Mouse (Mus musculus) right cerebral cortex, postnatal 36 days (tissue): ENCODE results near the gene Atf5.

Source experiments
- DNase-seq, 2 experiments: peaks; one replicate each; pipeline ENCODE4 v3.0.0; 2022; ENCODE audit warnings: low spot score in 2 of 2, mixed read lengths in 1 of 2

The Atf5 gene

GRCm38 (mm10) chr7:44820525-44820924 lies 4.1 kb upstream of the Atf5 start:
- no peak for DNase-seq

DNA sequence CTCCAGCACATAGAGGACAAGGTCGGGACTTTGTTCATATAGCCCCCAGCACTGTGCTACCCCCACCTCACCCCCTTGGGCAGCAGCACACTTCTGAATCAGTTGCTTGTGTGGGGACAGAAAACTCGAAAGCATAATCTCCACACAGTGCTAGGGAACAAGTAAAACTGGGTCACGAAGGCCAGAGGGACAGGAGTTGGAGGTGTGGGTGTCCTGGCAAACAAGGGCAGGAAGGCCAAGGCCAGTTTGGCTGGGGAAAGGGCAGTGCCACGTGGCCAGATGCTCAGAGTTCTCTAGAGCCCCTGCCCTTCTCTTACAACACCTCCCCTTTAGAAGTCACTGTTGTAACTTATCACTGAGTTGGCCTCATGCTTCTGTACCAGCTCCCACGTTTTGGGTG lies 3.4 kb upstream of the Atf5 start:
- DNase-seq: no peak

- DNase-seq: no peak
Observed at GRCm38 (mm10) chr7:44819391-44819790, 2.9 kb upstream of the Atf5 start.

GRCm38 (mm10) chr7:44818751-44819235 lies 2.3 kb upstream of the Atf5 start:
- DNase-seq: no peak

DNA sequence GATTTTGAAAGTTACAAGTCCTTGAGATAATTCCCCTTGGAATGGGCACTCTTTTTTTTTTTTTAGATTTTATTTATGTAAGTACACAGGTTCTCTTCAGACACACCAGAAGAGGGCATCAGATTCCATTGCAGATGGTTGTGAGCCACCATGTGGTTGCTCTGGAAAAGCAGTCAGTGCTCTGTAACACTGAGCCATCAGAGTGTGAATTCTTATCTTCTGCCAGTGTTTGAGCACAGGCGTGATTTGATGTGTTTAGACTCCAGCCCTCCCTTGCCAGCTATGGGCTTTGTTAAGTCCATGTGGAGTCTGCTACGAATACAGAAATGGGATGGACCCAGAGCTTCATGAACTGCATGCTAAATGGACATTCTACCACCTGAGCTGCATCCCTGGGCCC lies 1.7 kb upstream of the Atf5 start:
- DNase-seq: no peak

- DNase-seq: no peak
Observed at GRCm38 (mm10) chr7:44817441-44817840, 983 bp upstream of the Atf5 start.

DNA sequence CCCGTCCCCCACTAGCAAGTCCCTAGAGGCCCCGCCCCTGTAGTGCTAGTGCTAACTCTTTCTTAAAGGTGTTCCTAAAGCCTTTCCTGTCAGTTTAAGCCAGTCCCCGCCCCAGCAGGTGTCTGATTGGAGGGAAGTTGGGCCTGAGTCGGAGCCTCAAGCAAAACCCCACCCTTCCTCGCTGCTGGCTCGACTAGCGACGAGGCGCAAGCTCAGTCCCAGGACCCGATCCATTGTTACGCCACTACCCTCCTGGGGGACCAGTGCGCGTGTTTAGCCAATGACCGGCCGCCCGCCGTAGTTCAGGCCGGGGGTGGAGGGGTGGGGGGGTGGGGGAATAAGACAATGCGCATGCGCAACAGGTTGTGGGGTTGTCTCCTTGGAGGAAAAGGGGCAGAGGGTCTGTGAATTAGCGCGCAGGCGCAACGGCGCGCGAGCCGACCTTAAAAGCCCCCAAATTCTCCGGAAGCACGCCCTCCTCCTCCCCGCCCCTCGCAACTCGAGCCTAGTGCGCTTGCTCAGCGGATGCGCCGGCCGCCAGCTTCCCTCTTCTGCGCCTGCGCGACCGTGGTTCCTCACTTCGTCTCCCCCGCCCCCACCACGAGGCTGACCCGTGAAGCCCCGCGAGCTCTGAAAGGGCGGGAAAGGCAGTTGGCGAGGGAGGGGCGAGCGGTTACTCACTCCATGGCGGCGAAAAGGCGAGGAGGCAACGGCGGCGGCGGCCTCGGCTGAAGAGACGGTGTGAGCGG lies 563 bp downstream of the Atf5 start, which contains the start of the genes Nup62 and Il4i1:
TSS of gene Nup62 (plus strand) at position 368 of the 749 bp plus-strand sequence.
TSS of gene Il4i1 (plus strand) at position 667 of the 749 bp plus-strand sequence.
- peak; percentile 97 to 98 for DNase-seq

DNA sequence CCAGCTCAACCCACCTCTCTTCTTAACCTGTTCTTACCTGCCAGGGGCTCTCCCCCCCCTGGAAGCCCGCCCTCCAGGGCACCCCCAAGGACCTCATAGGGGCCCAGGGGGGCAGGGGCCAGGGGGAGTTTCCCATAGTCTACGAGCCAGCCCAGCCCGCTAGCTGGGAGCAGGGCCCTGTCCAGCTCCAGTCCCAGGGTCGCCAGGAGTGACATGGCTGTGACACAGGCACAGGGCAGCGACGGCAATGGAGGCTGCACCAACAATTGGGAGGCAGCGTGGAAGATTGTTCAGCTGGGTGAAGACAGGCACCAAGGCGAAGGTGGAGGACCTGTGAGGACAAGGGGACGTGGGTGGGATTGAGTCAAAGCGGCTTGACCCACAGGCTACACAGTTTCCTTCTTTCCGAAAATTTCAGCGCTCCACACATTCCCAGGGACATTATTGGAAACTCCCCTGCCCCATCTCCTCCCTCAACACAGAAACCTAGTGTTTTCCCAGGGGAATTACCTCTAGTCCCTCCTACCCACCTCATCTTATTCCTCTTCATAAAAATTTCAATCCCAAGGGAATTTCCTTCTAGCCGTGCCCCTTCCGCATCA lies 1.4 kb downstream of the Atf5 start:
- DNase-seq: no peak

DNA sequence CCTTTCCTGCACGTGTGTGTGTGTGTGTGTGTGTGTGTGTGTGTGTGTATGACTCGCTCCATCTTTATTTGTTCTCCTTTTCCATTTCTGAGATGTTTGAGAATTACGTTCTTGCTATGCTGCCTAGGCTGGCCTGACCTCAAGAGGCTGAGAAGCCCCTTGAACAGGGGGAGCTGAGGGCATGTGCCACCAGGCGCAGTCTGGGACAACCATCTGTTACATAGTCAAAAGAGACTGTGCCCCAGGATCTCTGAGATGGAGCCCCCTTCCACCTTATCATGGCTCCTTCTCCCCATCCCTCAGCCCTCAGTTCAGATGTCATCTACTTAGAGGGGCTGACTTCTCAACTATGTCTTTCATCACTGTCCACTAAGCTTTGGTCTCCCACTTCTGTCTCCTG lies 2.0 kb downstream of the Atf5 start:
- no peak for DNase-seq

- no peak for DNase-seq
Observed at GRCm38 (mm10) chr7:44813985-44814384, 2.5 kb downstream of the Atf5 start.

GRCm38 (mm10) chr7:44812651-44813325 lies 3.7 kb downstream of the Atf5 start:
- no peak for DNase-seq

GRCm38 (mm10) chr7:44810819-44811557 lies 5.5 kb downstream of the Atf5 start:
- no peak for DNase-seq

DNA sequence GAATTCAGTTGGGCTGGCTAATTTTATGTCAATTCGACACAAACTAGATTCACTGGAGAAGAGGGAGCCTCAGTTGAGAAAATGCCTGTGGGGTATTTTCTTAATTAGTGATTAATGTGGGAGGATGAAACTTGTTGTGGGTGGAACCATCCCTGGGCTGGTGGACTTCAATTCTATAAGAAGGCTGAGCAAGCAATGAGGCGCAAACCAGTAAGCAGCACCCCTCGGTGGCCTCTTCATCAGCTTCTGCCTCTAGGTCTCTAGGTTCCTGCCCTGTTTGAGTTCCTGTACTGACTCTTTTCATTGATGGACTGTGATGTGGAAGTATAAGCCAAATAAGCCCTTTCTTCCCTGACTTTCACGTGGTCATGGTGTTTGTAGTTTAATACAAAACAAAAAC lies 6.1 kb downstream of the Atf5 start:
- no peak for DNase-seq

DNA sequence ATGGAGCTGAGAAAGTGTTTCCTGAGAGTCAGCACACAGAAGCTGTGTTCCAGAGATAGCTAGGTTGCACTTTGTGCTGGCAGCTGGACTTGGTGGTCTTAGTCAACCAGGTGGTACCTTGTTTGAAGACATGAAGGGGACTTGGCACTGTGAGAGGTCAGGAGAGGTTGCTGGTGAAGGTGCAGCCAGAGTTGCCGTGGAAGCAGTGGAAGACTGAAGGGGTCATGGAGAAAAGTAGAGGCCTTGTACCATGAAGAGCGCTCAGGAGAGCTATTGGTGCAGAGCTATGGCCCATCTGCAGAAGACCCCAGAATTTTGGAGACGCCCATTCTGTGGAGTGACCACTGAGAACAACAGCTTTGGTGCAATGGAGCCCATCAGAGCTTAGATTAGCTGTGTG lies 7.0 kb downstream of the Atf5 start:
- no peak for DNase-seq

DNA sequence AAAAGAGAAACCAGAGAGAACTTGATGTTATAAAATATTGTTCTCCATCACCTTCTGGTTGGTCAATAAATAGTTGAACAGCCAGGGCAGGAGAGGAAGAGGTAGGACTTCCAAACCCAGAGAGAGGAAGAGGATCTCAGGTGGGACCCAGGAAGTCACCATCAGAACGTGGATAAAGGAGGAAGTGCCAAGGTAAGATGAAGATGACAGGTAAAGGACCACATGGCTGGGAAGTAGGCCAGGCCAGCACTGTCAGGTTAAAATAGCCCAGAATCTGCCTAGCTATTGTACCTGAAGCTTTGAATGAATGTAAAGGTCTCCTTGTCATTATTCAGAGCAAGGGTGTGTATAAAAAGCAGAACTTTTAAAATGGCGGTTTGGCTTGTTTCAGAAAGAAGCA lies 7.5 kb downstream of the Atf5 start:
- DNase-seq: no peak

DNA sequence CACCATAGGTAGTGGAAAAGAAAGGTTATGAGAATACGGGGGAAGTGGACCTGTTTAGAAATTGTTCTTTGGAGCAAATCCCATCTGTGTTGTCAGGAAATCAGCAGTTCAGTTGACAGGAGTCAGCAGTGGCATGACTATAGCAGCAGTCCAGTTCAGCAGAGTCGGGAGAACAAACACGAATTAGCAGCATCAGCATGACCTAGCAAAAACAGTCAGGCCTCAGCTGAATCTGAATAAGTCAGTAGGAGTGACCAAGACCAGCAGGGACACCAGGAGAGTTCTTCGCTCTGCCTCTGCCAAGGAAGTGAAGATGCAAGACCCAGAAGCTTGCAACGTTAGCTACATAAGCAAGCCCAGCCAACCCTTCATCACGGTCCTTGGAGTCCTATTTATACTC lies 23.7 kb downstream of the Atf5 start:
- no peak for DNase-seq

DNA sequence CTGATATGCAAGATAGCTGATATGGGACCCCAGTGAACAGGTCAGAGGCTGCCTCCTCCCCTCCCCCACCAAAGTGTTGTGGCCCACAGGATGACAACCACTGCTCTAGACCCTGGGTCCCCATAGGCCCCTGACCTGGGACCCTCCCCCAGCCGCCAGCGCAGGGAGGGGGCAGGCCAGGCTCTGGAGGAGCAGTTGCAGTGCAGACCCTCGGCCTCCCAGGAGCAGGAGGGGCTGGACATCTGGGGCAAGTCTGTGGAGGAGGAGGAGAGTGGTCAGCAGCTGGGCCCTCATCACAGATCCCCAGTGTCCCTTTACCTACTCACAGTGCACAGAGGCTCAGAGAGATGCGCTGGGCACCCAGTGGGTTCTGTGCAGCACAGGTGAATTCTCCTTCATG lies 26.4 kb downstream of the Atf5 start:
- DNase-seq: no peak

DNA sequence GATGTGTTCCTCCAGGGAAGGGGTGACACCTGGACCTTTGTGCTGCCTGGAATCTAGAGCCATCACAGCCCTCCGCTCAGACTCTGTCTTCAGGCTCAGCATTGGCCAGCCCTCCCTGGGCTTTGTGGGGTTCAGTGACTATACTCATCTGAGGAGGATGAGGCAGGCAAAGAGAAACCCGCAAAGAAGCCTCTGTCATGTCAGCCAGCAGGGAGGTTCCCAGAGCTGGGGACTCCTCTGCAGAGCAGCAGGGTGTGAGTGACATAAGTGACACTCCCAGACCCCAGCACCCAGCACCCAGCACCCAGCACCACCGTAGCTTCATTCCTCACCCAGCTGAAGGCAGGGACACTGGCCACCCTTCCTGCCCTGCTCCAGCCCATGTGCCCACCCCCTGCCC lies 26.9 kb downstream of the Atf5 start:
- no peak for DNase-seq

DNA sequence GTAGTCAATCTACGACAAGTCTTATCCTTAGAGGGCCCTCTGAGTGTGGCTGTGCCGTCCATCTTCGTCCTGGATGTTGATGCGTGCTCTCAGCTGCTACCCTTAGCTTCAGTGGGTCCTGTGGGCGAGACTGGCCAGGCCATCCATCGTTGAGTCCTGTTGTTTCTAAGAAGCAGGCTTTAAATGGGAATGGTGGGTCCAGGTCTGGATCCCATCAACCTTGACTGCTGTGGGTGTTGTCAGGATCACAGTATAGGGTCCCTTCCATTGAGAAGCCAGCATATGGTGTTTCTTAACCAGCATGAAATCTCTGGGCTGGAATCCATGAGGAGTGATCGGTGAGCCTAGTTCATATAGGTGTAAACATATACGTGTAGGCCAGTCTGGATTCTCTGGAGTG lies 36.4 kb downstream of the Atf5 start:
- DNase-seq: no peak

GRCm38 (mm10) chr7:44776849-44777498 lies 39.5 kb downstream of the Atf5 start:
- DNase-seq: no peak

DNA sequence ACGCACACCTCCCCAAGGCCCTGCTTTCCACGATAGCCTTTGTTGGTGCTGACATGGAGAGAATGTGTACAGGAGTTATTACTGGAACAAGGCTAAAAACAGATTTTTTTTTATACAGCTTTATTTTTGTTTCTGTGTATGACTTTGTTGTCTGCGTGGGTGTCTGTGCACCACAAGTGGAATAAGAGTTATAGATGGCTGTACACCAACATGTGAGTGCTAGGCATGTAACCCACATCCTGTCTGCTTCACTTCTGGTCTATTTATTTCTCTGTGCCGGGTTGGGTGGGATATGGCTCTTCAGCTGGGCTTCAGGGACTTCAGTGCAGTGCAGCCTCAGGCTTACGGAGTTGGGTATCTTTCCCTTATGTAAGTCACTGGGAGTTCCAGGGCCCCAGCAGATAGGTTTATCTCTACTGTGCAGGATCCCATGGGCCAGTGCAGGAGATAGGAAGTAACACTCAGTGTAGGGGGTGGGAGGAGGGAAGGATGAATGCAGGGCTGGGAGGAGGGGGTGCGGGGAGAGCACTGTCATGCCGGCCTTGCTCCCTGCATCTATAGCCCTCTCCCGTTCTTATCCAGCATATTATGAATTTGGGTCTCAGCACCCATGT lies 43.8 kb downstream of the Atf5 start:
- peak in 1 of 2 experiments; percentile 15 for DNase-seq
